Mouse (Mus musculus): ENCODE data around the gene Aif1l. TPM values are rescaled to one million over a fixed set of nuclear protein-coding genes. Genes with fewer than 3 reads are reported as not detected.

Aif1l gene
- polyA plus RNA-seq, 1 experiment from 2014 or later: 65.8 TPM

- ATAC-seq (ENCODE audit: extremely low read depth, insufficient number of reproducible peaks, low FRiP score, low TSS enrichment): no peak
- Histone ChIP-seq H3K4me1 (no peaks in the 10 kb centered on the region), H3K4me3 (no peak overlapping the region), H3K36me3 (no peaks in the 10 kb centered on the region), H3K9me3 (no peaks in the 10 kb centered on the region), H3K27ac (replicated peaks) (no peak overlapping the region), H3K27me3 (replicated peaks) (peaks cover 61% of the 10 kb centered on the region), H3K9ac (no peak overlapping the region), H3K4me2 (no peak overlapping the region)
- WGBS: 64% methylated on average over 4 of the region's 4 CpGs
Measured at GRCm38 (mm10) chr2:31923645-31924044, 26.3 kb upstream of the Aif1l start.

GRCm38 (mm10) chr2:31924811-31925210 lies 25.1 kb upstream of the Aif1l start:
- Histone ChIP-seq H3K9me3 (no peaks in the 10 kb centered on the region), H3K36me3 (no peaks in the 10 kb centered on the region), H3K4me2 (no peak overlapping the region), H3K9ac (no peak overlapping the region), H3K27me3 (replicated peaks) (peaks cover 67% of the 10 kb centered on the region), H3K4me1 (no peaks in the 10 kb centered on the region), H3K4me3 (no peak overlapping the region), H3K27ac (replicated peaks) (no peak overlapping the region)
- no peak for ATAC-seq (ENCODE audit: extremely low read depth, insufficient number of reproducible peaks, low FRiP score, low TSS enrichment)
- 26% methylated on average over 9 of the region's 9 CpGs for WGBS

DNA sequence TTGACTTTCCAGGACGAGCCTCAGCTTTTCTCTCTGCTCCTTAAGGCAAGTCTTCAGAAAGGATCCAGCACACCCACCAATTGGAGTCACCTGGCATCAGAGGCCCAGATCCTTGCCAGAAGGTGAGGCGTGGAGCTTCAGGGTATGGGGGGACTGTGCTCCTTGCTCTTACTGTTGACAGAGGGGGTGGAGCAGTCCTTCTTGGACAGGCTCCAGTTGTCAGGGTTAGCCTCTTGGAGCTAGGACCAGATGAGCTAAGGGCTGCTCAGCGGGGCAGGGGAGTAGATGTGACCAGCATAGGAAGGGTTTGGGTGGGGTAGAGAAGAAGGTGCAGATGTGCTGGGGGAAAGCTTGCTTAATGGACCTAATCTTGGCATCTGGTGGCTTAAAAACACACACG lies 24.0 kb upstream of the Aif1l start:
- Histone ChIP-seq H3K36me3 (no peaks in the 10 kb centered on the region), H3K4me1 (no peaks in the 10 kb centered on the region), H3K9ac (no peak overlapping the region), H3K4me2 (no peak overlapping the region), H3K9me3 (no peaks in the 10 kb centered on the region), H3K27me3 (replicated peaks) (peaks cover 56% of the 10 kb centered on the region), H3K4me3 (no peak overlapping the region), H3K27ac (replicated peaks) (no peak overlapping the region)
- WGBS: 49% methylated on average over 4 of the region's 4 CpGs
- ATAC-seq (ENCODE audit: extremely low read depth, insufficient number of reproducible peaks, low FRiP score, low TSS enrichment): no peak

DNA sequence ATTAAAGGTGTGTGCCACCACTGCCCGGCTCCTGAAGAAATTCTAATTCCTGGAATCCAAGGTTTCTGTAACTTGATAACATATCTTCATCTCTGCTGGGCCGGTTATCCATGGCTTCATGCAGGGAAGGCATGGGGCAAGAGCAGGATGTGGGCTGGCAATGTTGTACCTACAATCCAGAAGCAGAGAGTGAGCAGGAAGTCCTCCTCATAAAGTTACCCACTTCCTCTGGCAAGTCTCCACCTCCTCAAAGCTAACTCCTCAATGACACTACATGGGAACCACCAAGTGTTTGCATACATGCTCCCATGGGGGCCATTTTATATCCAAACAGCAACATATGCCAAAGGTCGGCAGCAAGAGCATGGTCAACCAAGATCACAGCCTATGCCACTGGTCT lies 20.3 kb upstream of the Aif1l start:
- Histone ChIP-seq H3K9ac (no peak overlapping the region), H3K27me3 (replicated peaks) (peaks cover 28% of the 10 kb centered on the region), H3K9me3 (no peaks in the 10 kb centered on the region), H3K36me3 (no peaks in the 10 kb centered on the region), H3K4me3 (no peak overlapping the region), H3K27ac (replicated peaks) (no peak overlapping the region), H3K4me2 (no peak overlapping the region), H3K4me1 (peaks cover 1% of the 10 kb centered on the region; the same call in 1 of the 2 replicates)
- WGBS: 71% methylated on average over 3 of the region's 3 CpGs
- no peak for ATAC-seq (ENCODE audit: extremely low read depth, insufficient number of reproducible peaks, low FRiP score, low TSS enrichment)

DNA sequence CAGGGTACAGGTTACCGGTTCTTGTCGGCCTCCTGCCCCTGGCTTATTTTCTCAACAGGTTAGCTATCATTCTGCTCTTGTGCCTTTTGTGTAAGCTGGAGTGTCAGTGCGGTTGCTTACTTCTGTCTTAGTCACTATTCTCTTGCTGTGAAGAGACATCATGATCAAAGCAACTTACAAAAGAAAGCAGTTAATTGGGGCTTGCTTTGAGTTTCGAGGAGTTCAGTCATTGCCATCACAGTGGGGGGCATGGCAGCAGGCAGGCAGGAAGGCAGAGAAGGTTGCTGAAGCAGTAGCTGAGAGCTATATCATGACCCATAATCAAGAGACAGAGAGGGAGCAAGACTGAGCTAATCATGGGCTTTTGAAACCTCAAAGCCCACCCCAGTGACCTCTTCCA lies 15.4 kb upstream of the Aif1l start:
- Histone ChIP-seq H3K36me3 (no peaks in the 10 kb centered on the region), H3K9ac (no peak overlapping the region), H3K27ac (replicated peaks) (no peak overlapping the region), H3K9me3 (no peaks in the 10 kb centered on the region), H3K27me3 (replicated peaks) (peaks cover 6% of the 10 kb centered on the region), H3K4me3 (no peak overlapping the region), H3K4me1 (peaks cover 10% of the 10 kb centered on the region), H3K4me2 (no peak overlapping the region)
- ATAC-seq (ENCODE audit: extremely low read depth, insufficient number of reproducible peaks, low FRiP score, low TSS enrichment): no peak
- 54% methylated on average over 4 of the region's 4 CpGs for WGBS

DNA sequence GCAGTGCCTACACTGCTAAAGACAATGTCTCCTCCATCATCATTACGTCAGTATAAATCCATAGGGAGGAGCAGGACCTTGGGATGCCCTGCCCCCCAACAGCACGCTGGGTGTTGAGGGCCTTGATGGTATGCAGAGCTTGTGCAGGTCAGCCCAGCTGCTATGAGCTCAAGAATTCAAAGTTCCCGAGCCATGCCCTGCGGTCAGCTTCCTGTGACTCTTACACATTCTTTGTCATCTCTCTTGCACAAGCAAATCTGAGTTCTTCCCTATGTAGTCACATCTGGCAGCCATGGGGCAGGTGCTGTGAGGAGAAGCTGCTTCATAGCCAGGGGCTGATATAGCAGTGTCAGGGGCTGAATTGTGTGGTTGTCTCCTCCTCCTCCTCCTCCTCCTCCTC lies 14.9 kb upstream of the Aif1l start:
- Histone ChIP-seq H3K27ac (replicated peaks) (no peak overlapping the region), H3K4me1 (peaks cover 10% of the 10 kb centered on the region), H3K4me2 (no peak overlapping the region), H3K27me3 (replicated peaks) (peaks cover 6% of the 10 kb centered on the region), H3K9ac (no peak overlapping the region), H3K36me3 (no peaks in the 10 kb centered on the region), H3K9me3 (no peaks in the 10 kb centered on the region), H3K4me3 (no peak overlapping the region)
- ATAC-seq (ENCODE audit: extremely low read depth, insufficient number of reproducible peaks, low FRiP score, low TSS enrichment): no peak
- 29% methylated on average over 4 of the region's 4 CpGs for WGBS

DNA sequence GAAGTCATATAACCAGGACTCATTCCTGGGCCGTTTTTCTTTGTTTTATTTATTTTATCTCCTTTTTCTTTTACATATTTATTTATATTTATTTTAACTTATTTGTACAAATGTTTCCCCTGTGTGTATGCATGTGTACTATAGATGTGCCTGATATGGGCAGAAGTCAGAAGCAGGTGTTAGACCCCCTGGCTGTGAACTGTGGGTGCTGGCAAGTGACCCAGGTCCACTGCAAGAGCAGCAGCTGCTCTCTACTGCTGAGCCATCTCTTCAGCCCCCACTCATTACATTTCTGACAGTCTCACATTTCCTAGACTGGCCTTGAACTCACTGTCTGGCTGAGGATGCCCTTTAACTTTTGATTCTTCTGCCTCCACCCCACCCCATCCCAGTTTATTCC lies 11.6 kb upstream of the Aif1l start:
- Histone ChIP-seq H3K4me2 (no peak overlapping the region), H3K4me1 (peaks cover 10% of the 10 kb centered on the region), H3K4me3 (no peak overlapping the region), H3K9ac (no peak overlapping the region), H3K36me3 (no peaks in the 10 kb centered on the region), H3K9me3 (no peaks in the 10 kb centered on the region), H3K27me3 (replicated peaks) (peaks cover 2% of the 10 kb centered on the region; the same call in 1 of the 2 replicates), H3K27ac (replicated peaks) (no peak overlapping the region)
- no peak for ATAC-seq (ENCODE audit: extremely low read depth, insufficient number of reproducible peaks, low FRiP score, low TSS enrichment)
- 74% methylated on average over 1 of the region's 1 CpGs for WGBS

DNA sequence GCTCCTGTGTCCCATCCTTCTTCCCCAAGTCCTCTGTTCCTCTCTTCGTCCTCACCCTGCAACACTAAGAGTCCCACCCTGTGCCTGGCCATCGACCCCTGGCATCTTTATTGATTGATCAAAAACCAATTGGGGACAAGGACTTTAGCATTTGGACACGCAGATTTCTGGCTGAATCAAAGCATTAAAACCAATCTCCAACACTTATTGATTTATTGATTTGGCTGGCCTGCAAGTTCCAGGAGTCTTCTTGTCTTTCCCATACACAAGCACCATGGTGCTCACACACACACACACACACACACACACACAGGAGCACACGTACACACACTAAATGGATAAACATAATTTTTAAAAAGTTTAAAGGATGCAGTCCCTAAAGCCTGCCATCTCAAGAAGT lies 6.9 kb upstream of the Aif1l start:
- Histone ChIP-seq H3K9me3 (no peaks in the 10 kb centered on the region), H3K4me2 (no peak overlapping the region), H3K4me3 (no peak overlapping the region), H3K4me1 (no peaks in the 10 kb centered on the region), H3K36me3 (no peaks in the 10 kb centered on the region), H3K27ac (replicated peaks) (no peak overlapping the region), H3K9ac (no peak overlapping the region), H3K27me3 (replicated peaks) (no peaks in the 10 kb centered on the region; the same call in 1 of the 2 replicates)
- no peak for ATAC-seq (ENCODE audit: extremely low read depth, insufficient number of reproducible peaks, low FRiP score, low TSS enrichment)
- WGBS: 69% methylated on average over 4 of the region's 4 CpGs

DNA sequence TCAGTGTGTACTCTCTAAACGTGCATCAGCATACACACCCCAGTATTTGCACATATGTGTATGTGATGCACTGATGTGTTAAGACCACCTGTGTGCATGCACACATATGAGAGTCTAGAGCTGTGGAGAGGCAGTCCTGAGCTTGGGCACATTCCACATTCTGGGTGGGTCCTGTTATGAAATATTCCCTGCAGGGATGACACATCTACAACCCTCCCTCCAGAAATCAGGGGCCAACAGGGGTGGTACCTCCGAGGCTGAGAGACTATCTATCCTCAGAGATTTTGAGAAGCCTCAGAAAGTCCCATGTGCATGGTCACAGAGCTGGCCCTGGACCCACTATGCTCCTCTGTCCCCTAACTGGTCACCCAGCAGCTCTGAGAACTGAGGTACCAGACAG lies 4.4 kb upstream of the Aif1l start:
- WGBS: 62% methylated on average over 2 of the region's 2 CpGs
- peaks cover 4% of the 10 kb centered on the region; the same call in 1 of the 2 replicates for H3K4me1 ChIP-seq

GRCm38 (mm10) chr2:31948392-31948791 lies 1.5 kb upstream of the Aif1l start:
- no peak for ATAC-seq (ENCODE audit: extremely low read depth, insufficient number of reproducible peaks, low FRiP score, low TSS enrichment)
- H3K9ac ChIP-seq: no peak overlapping the region
- no peaks in the 10 kb centered on the region for H3K9me3 ChIP-seq
- H3K4me1 ChIP-seq: peaks cover 32% of the 10 kb centered on the region
- no peak overlapping the region for H3K4me2 ChIP-seq
- no peaks in the 10 kb centered on the region for H3K36me3 ChIP-seq
- H3K4me3 ChIP-seq: no peak overlapping the region
- H3K27me3 ChIP-seq (replicated peaks): peaks cover 9% of the 10 kb centered on the region; the same call in 1 of the 2 replicates
- WGBS: 64% methylated on average over 6 of the region's 6 CpGs
- no peak overlapping the region for H3K27ac ChIP-seq (replicated peaks)

More for the DNA sequence above, 4.4 kb upstream of the Aif1l start:
- Histone ChIP-seq H3K4me2 (no peak overlapping the region), H3K9me3 (no peaks in the 10 kb centered on the region), H3K9ac (no peak overlapping the region), H3K36me3 (no peaks in the 10 kb centered on the region), H3K27ac (replicated peaks) (no peak overlapping the region), H3K27me3 (replicated peaks) (peaks cover 9% of the 10 kb centered on the region; the same call in 1 of the 2 replicates), H3K4me3 (no peak overlapping the region)
- ATAC-seq (ENCODE audit: extremely low read depth, insufficient number of reproducible peaks, low FRiP score, low TSS enrichment): no peak

DNA sequence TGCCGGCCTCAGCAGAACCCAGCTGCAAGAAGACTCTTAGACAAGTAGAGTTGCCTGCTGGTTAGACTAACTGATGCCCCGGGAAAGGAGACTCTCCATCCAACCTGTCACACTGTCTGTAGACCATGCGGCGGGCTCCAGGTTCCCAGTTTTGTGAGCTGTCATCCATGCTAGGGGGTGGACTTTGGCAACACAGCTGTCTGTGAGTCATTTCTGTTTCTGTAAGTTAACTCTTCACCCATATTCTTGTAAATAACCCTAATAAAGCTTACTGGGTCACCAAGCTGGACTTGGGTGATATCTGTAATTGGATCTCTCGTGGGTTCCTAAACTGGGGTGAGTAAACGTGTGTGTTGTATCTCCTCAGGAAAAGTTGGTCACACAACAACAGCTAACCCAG lies 1.1 kb upstream of the Aif1l start:
- no peaks in the 10 kb centered on the region for H3K9me3 ChIP-seq
- H3K36me3 ChIP-seq: no peaks in the 10 kb centered on the region
- no peak for ATAC-seq (ENCODE audit: extremely low read depth, insufficient number of reproducible peaks, low FRiP score, low TSS enrichment)
- H3K27ac ChIP-seq (replicated peaks): no peak overlapping the region
- H3K4me1 ChIP-seq: peaks cover 36% of the 10 kb centered on the region
- H3K4me2 ChIP-seq: no peak overlapping the region
- 64% methylated on average over 6 of the region's 6 CpGs for WGBS
- H3K27me3 ChIP-seq (replicated peaks): peaks cover 9% of the 10 kb centered on the region; the same call in 1 of the 2 replicates
- H3K4me3 ChIP-seq: no peak overlapping the region
- H3K9ac ChIP-seq: no peak overlapping the region

GRCm38 (mm10) chr2:31950966-31951365 lies 1.0 kb downstream of the Aif1l start:
- H3K9ac ChIP-seq: peak overlapping the region; percentile 86
- no peak for ATAC-seq (ENCODE audit: extremely low read depth, insufficient number of reproducible peaks, low FRiP score, low TSS enrichment)
- H3K36me3 ChIP-seq: no peaks in the 10 kb centered on the region
- H3K4me2 ChIP-seq: peak overlapping the region; percentile 84
- peaks cover 50% of the 10 kb centered on the region for H3K4me1 ChIP-seq
- H3K9me3 ChIP-seq: no peaks in the 10 kb centered on the region
- H3K4me3 ChIP-seq: peak overlapping the region; percentile 72
- H3K27ac ChIP-seq (replicated peaks): no peak overlapping the region
- H3K27me3 ChIP-seq (replicated peaks): peaks cover 9% of the 10 kb centered on the region; the same call in 1 of the 2 replicates
- 22% methylated on average over 9 of the region's 9 CpGs for WGBS

Data from heart, embryonic 13.5 days (tissue).